Mouse (Mus musculus): Measurements from ENCODE around the gene Pde3b.
"Not testable (repeated sequence)": the region's sequence is repeated elsewhere in the genome, so short reads cannot be mapped to it uniquely, and the experiment has no call there.

Pde3b gene

DNA sequence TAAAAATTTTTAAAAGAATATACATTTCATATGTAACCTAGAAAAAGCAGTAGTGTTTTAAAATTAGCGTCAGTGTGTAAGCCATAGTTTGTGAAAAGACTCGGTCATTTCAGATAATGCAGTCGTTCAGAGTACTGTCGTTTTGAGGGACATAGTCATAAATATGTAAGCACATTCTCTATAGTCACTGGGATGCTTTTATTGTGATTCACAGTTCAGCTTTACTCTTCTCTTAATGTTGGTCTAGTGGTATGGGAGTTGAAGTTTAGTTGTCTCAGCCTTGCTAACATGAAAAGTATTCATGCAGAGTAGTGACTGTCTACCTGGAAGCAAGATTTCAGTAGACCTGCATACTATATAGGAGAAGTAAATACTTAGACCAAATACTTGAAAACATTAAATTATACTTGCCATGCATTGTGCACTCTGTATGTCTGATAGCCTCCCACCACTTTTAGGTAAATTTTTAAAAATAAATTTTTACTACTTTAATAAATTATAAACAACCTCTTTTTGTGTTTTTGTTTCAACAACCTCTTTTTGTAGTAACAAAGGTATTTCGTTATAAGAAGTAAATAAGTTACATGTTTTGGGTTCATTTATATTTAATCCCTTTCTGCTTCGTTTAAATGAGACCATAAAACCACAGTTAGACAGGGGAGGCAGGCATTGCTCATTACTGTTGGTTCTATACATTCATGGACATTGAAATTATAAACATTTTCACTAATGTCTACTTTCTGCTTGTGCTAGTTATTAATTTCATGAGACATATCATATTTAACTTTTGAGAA lies 65.3 kb downstream of the Pde3b start:
- no peak for DNase-seq

DNA sequence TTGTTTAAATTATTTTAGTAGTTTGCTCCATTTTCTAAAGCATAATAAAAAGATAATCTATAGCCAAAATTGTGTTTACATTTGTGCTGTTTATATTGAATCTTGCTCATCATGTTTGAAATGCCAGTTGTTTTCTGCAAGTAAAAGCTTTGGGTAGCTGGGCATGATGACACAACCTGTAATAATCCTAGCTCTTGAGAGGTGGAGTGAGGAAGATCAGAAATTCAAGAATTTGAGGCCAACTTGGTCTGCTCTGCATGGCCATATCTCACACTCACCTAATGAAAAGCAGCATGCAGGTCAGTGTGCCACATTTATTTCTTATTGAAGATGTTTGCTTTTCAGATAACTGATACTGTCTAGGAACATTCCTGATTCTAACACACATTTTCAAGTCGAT lies 65.9 kb downstream of the Pde3b start:
- DNase-seq = no peak

DNA sequence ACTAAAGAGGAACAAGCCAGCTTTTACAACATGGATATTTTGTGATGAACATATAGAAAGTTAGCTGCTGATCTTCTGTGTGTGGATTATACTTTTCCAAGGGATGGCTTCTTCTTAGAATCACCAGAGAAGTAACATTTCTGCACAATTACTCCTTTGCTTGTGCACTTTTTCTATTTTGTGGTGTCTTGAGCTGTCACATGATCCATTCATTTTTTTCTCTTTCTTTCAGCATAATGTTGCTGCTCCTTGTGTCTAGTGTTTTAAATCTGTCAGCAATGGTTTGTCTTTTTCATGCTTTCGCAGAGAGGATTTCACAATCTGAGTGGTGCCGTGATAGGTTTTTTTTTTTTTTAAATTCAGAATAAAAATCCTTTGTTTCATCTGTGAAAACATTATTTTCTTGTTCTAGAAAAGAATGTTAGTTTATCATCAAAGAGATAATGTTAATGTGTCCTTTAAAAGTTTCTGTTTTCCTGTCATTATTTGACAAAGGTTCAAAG lies 66.4 kb downstream of the Pde3b start:
- no peak for DNase-seq

DNA sequence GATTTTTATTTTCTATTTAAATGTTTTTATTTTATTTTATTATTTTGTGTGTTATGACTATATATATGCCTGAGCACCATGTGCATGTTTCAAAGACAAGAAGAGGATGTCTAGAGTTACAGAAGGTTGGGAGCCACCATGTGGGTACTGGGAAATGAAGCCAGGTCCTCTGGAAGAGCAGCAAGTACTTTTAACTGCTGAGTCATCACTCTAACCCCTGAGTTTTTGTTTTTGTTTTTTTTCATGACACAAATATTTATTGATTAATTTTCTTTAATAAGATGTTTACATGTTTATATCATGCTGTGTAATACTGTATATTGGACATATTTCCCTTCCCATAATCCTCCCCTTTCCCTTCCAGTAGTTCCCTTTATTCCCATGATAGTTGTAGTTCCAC lies 77.5 kb downstream of the Pde3b start:
- no peak for DNase-seq

DNA sequence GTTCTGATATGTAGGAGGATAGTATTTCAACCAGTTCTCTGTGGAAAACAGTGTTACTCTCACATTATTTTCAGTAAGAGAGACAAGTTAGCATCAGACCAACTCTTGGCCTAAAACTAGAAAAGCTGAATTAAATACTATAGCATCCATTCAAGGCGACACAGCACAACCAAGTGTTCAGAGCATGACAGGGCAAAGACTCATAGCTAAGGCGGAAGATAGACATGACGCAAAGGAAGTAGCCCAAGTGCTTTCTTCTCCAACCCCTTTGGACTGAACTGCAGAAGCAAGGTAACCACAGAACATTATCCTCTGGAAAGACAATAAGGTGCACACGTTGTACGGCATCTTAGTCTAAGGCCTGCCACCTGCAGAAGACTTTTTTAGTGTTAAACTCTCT lies 79.0 kb downstream of the Pde3b start:
- DNase-seq = no peak

DNA sequence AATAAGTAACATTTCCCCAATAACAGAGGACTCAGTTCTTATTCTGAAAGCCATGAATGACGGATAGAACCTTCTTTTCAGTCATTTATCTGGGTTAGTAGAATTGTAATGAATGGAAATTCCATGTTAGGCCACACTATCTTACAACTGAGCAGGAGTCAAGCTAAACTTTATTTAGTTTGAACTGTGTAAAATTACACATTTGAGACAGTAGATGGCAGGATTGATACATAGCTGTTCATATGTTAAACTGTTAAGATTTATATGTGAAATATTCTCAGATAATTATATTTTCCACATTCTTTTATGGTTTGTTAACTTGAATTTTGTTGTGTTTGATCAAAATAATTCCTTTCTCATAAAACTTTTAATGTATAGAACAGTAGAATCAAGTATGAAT lies 84.2 kb downstream of the Pde3b start:
- DNase-seq = no peak

DNA sequence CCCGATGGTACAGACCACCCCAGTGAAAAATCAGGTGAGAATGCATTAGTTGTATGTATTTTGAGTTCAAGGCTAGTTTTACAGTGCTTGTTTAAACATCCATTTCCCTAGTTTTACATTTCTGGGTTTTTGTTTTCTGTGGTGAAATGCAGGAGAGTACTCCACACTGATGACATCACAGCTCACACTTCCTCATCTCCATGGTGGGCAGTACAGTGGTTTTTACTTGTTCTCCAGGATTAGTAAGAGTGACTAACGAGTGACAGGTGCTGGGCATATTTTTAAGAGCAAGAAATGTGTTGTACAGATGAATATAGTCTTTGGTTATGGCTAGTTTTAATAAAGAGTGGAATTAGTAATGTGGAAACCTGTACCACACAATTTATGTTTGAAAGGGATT lies 93.8 kb downstream of the Pde3b start:
- no peak for DNase-seq

DNA sequence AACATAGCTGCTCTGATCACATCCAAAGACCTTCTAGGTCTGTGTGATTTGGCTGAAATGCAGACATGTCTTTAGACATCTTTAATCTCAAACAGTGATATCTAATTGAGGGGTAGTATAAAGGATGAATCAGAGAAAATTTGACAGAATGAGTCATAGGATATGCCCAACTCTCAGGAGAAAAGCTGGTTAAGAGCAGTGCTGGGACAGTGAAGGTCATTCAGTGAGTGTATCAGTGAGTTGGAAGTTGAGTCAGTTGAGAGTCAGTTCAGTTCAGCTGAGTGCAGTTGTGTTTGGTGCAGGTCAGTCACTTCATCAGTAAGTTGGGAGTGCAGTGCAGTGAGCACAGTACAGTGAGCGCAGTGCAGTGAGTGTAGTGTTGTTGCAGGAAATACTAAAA lies 105.0 kb downstream of the Pde3b start:
- DNase-seq = no peak

DNA sequence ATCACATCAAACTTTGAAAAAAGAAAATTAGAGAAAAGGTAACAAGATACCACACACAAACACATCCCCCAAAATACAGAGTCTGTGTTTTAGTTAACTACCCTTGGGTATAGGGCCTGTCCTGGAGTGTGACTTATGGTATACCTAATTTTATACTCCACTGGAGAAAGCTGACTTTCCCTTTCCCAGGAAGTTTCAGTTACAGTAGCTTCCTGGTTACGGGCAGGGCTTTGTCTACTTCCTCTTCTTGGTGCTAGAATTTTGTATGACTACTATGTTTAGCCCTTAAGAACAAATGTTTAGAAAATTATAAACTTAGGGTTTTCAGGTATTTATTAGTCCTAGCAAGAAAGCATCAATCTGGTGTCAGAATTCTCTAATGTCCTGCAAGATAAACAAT lies 111.2 kb downstream of the Pde3b start:
- no peak for DNase-seq

DNA sequence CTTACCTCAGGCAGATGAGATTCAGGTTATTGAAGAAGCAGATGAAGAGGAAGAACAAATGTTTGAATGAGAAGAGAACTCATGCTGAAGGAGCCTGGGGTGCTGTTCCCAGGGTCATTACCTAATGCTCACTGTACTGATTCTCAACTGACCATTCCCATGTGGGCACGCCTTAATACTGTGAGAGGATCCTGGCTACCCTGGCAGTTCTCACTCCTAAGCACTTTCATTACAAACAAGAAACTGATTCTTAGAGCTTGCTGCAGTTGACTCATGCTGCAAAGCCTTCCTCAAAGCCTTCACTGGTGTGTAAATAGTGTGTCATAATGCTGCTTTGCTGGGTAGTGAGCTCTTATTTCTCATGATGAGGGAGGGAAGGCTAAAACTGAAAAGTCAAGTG lies 121.1 kb downstream of the Pde3b start:
- DNase-seq = no peak

DNA sequence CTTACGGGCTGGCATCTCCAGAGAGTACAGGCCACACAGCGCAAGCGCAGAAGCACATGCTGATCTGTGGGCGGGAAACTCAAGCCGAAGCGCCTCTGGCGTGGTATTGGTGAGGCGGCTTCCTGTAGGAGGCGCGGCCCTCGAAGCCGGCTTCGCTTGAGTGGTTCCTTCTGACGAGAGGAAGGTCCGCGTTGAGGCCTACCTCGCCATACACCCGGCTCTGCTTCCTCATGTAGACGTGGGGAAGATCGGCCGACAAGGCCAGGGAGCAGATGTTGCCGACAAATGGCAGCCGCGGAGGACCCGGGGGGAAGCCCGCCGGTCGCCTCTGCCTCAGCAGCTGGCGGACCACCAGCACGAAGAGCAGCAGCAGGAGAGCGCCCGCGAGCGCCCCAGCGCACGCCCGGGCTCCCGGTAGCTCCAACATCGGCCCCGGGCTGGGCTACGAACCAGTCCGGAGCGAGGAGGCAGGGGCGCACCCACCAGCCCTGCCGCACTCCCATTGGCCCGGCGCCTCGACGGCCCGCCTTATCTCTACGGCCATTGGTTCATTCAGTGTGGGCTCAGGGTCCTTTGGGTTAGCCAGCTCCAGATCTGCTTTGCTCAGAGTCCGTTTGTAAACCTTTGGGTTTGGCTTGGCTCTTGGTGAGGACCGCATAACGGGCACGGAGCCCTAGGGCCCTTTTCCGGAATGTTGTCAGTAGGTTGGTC lies 147.6 kb downstream of the Pde3b start, which contains the start of gene Cyp2r1:
Gene Cyp2r1 (minus strand): TSS at position 442 of the 711 bp plus-strand sequence.
- DNase-seq = peak; percentile 94

DNA sequence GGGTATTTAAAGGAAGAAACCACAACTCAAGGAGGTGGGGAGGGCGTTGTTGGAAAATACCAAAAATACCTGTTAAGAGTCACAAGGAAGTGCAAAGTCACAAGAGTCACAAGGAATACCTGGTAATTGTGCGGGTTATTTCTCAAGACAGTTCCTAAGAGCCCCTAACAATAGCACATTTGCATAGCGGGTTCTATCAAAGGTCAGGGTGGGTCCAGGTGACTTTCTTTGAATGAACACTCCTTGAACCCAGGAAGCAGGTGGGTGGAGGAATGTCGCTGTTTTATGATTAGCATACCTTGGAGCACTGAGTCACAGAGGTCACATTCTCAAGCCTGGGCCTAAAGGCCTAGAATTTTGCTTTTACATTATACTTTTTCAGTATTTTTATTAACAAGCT lies 158.8 kb downstream of the Pde3b start:
- not testable (repeated sequence) for DNase-seq

DNA sequence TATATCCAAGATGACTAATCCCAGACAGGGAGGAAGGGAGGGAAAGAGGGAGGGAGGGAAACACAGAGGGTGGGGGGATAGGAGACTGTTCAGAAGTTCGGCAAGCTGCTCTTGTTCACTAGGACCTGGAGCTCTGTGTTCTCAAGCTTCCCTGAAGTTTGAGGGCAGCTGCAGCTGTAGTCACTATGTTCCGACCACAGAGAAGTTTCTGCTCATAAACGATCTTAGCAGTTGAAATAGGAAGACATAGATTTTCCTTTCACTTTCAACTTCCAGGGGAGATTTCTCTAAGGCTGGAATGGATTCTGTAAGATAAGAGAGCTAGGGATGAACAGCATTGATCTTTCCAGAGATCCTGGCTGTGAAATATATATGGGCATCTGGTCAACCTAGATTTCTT lies 161.8 kb downstream of the Pde3b start:
- DNase-seq = no peak

DNA sequence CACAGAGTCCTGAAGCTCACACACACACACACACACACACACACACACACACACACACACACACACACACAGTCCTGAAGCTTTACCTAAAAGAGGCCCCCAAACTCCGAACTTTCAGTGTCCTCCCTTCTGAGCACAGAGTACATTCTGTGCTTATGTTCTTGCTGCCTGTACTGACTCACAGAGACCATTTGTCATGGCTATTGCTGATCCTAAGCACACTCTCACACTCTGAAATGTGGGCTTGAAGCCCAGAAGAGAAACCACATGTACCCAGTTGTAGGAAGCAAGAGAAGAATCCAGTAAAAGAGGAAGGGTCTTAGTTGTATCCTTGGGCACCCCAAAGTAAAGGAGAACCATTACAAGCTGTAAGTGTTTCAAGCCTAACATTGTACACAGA lies 162.6 kb downstream of the Pde3b start:
- no peak for DNase-seq

DNA sequence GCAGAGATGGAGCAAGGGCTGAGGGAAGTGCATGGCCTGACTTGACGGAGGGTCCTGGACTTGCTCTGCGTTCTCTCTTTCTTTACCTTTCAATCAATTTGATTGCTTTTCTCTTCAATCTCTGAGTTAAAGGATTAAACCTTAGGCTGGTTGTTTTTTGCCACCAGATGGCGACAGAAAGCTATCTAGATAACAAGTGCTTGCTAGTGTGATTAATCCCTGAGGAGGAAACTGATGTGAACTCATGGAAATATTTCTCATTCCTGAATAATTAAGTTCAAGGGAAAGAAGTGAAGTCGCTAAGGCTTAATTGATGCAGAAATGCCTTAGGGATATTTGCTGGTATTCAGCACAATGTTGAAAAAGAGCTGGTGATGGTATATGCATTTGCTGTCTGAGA lies 165.3 kb downstream of the Pde3b start:
- DNase-seq = peak; percentile 81

DNA sequence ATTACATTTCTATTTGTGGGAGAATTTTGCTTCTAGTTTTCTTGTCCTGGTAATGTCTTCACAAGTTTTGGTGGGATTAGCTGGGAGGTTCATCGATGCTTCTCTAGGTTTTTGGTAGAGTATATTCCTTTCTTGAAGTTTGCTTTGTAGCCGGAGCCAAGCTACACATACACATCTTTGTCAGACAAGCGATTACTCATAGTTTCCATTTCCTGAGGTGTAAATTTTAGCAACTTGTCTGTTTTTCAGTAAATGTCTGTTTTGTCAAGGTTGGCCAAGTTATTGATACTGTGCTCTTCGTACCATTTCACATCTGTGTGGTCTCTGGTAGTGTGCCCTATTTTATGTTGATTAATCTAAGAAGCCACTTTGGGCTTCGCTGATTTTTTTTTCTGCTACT lies 166.1 kb downstream of the Pde3b start:
- no peak for DNase-seq

DNA sequence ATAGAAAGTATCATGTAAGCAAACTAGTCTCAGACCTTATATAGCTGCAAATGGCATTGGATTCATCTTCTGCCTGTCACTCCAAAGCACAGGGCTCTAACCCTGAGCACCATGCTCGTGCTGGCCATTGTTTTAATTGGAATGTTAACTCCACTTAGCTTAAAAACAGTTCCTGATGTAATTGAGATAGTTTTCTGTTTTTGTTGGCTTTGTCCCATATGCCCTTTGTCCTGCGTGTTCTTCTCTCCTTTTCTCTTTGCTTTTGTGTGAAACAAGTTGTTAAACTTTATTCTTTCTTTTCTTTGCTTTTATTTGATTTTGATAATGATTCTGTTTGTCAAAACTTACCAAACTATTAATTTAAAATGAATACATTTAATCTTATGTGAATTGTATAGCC lies 167.4 kb downstream of the Pde3b start:
- no peak for DNase-seq

All from retina, postnatal 1 day (tissue).